In genomic region chr3:65601291-65602050, GRCm38 (mm10) we compare ENCODE assay signal across 20 mouse cellular contexts.
DNase-seq lines count a peak whose midpoint lies in the region; ATAC-seq and TF ChIP-seq lines count a peak whose summit lies in the region.
"Had no signal": no experiment of that assay in that cellular context is flagged by ENCODE, and none has a peak within 500 bp of the region (broad histone marks: within the 10 kb centered on the region; RNA-seq: fewer than 3 reads in every experiment).

No protein-coding gene starts in this region.

- H3K9me3 ChIP-seq in liver, postnatal 0 days (ENCODE audit: low read length): no peaks in the 10 kb centered on the region
- no peaks in the 10 kb centered on the region for H3K9me3 ChIP-seq in liver, embryonic 11.5 days (ENCODE audit: control insufficient read depth, low read length)
- H3K9me3 ChIP-seq in embryonic facial prominence, embryonic 13.5 days: no peaks in the 10 kb centered on the region
- H3K9me3 ChIP-seq in intestine, embryonic 16.5 days (ENCODE audit: control insufficient read depth, low read length): no peaks in the 10 kb centered on the region
- H3K9me3 ChIP-seq in midbrain, embryonic 14.5 days (ENCODE audit: control insufficient read depth, low read length): no peaks in the 10 kb centered on the region
- H3K9me3 ChIP-seq: hindbrain, embryonic 12.5 days; limb, embryonic 12.5 days; midbrain, embryonic 13.5 days; neural tube, embryonic 13.5 days had no signal

- TF ChIP-seq CTCF in liver, postnatal 0 days (IDR thresholded peaks at IDR 0.05; ENCODE audit: low read depth): no peak

- no peak overlapping the region for H3K4me2 ChIP-seq in liver, postnatal 0 days (ENCODE audit: low read depth, low read length)
- H3K4me2 ChIP-seq in liver, embryonic 11.5 days: no peak overlapping the region
- no peak overlapping the region for H3K4me2 ChIP-seq in embryonic facial prominence, embryonic 13.5 days
- no peak overlapping the region for H3K4me2 ChIP-seq in intestine, embryonic 16.5 days (ENCODE audit: low read depth, low read length)
- no peak overlapping the region for H3K4me2 ChIP-seq in midbrain, embryonic 14.5 days (ENCODE audit: low read length)
- H3K4me2 ChIP-seq: hindbrain, embryonic 12.5 days; limb, embryonic 12.5 days; midbrain, embryonic 13.5 days; neural tube, embryonic 13.5 days had no signal

- DNase-seq in liver, postnatal 0 days: peak; percentile 47
- no peak for DNase-seq in liver, embryonic 11.5 days (ENCODE audit: low spot score)
- DNase-seq in midbrain, embryonic 14.5 days: no peak
- DNase-seq: adrenal gland, postnatal 14 days; cerebellum, postnatal 14 days; embryo, embryonic 11 days; gastrocnemius, postnatal 36 days; lung, adult 2 months; right cerebral cortex, adult 18-20 months; thymus, adult 2 months had no signal

- no peak overlapping the region for H3K9ac ChIP-seq in liver, postnatal 0 days (replicated peaks)
- no peak overlapping the region for H3K9ac ChIP-seq in liver, embryonic 11.5 days (ENCODE audit: low read depth, low read length)
- H3K9ac ChIP-seq in embryonic facial prominence, embryonic 13.5 days: no peak overlapping the region
- H3K9ac ChIP-seq in intestine, embryonic 16.5 days (ENCODE audit: low read depth, low read length): no peak overlapping the region
- no peak overlapping the region for H3K9ac ChIP-seq in midbrain, embryonic 14.5 days (replicated peaks; ENCODE audit: low read length)
- H3K9ac ChIP-seq: hindbrain, embryonic 12.5 days; limb, embryonic 12.5 days; midbrain, embryonic 13.5 days; neural tube, embryonic 13.5 days had no signal

- no peak overlapping the region for H3K27ac ChIP-seq in liver, postnatal 0 days (ENCODE audit: low read depth)
- no peak overlapping the region for H3K27ac ChIP-seq in liver, embryonic 11.5 days (ENCODE audit: low read depth, low read length)
- peak overlapping the region; percentile 44; the same call in 1 of the 2 replicates for H3K27ac ChIP-seq in embryonic facial prominence, embryonic 13.5 days
- peak overlapping the region; percentile 61 for H3K27ac ChIP-seq in intestine, embryonic 16.5 days (ENCODE audit: low read length)
- no peak overlapping the region for H3K27ac ChIP-seq in midbrain, embryonic 14.5 days (replicated peaks; ENCODE audit: low read depth, low read length)
- H3K27ac ChIP-seq: hindbrain, embryonic 12.5 days; limb, embryonic 12.5 days; midbrain, embryonic 13.5 days; neural tube, embryonic 13.5 days had no signal

- no peak for TF ChIP-seq EP300 in liver, postnatal 0 days (IDR thresholded peaks at IDR 0.05; ENCODE audit: low read depth)

- no peaks in the 10 kb centered on the region for H3K36me3 ChIP-seq in liver, postnatal 0 days (replicated peaks; ENCODE audit: insufficient read depth, low read length)
- H3K36me3 ChIP-seq in liver, embryonic 11.5 days (ENCODE audit: control insufficient read depth, insufficient read depth, low read length): no peaks in the 10 kb centered on the region
- H3K36me3 ChIP-seq in embryonic facial prominence, embryonic 13.5 days: no peaks in the 10 kb centered on the region
- H3K36me3 ChIP-seq in intestine, embryonic 16.5 days (ENCODE audit: control insufficient read depth, insufficient read depth, low read length): no peaks in the 10 kb centered on the region
- no peaks in the 10 kb centered on the region for H3K36me3 ChIP-seq in midbrain, embryonic 14.5 days (ENCODE audit: control insufficient read depth, insufficient read depth, low read length)
- H3K36me3 ChIP-seq: hindbrain, embryonic 12.5 days; limb, embryonic 12.5 days; midbrain, embryonic 13.5 days; neural tube, embryonic 13.5 days had no signal

- H3K27me3 ChIP-seq in liver, postnatal 0 days (ENCODE audit: insufficient read depth, low read length): no peaks in the 10 kb centered on the region
- H3K27me3 ChIP-seq in liver, embryonic 11.5 days (replicated peaks; ENCODE audit: control insufficient read depth, insufficient read depth, low read length): no peaks in the 10 kb centered on the region
- no peaks in the 10 kb centered on the region for H3K27me3 ChIP-seq in embryonic facial prominence, embryonic 13.5 days
- H3K27me3 ChIP-seq in intestine, embryonic 16.5 days (replicated peaks; ENCODE audit: control insufficient read depth, insufficient read depth, low read length): no peaks in the 10 kb centered on the region
- no peaks in the 10 kb centered on the region for H3K27me3 ChIP-seq in midbrain, embryonic 14.5 days (ENCODE audit: control insufficient read depth, insufficient read depth, low read length)
- H3K27me3 ChIP-seq: hindbrain, embryonic 12.5 days; limb, embryonic 12.5 days; midbrain, embryonic 13.5 days; neural tube, embryonic 13.5 days had no signal

- 59% methylated on average over 8 of the region's 8 CpGs for WGBS in liver, postnatal 0 days (ENCODE audit: insufficient replicate concordance)
- WGBS in liver, embryonic 11.5 days: 76% methylated on average over 8 of the region's 8 CpGs
- 57% methylated on average over 8 of the region's 8 CpGs for WGBS in embryonic facial prominence, embryonic 13.5 days
- 38% methylated on average over 8 of the region's 8 CpGs for WGBS in intestine, embryonic 16.5 days
- 87% methylated on average over 8 of the region's 8 CpGs for WGBS in midbrain, embryonic 14.5 days

- no peak overlapping the region for H3K4me3 ChIP-seq in liver, postnatal 0 days (ENCODE audit: low read depth, low read length)
- no peak overlapping the region for H3K4me3 ChIP-seq in liver, embryonic 11.5 days (ENCODE audit: low read depth, low read length)
- H3K4me3 ChIP-seq in embryonic facial prominence, embryonic 13.5 days: no peak overlapping the region
- H3K4me3 ChIP-seq in intestine, embryonic 16.5 days (ENCODE audit: low read length): no peak overlapping the region
- H3K4me3 ChIP-seq in midbrain, embryonic 14.5 days (replicated peaks; ENCODE audit: low read depth, low read length): no peak overlapping the region
- H3K4me3 ChIP-seq: hindbrain, embryonic 12.5 days; limb, embryonic 12.5 days; midbrain, embryonic 13.5 days; neural tube, embryonic 13.5 days had no signal

- peak; percentile 57 for ATAC-seq in liver, postnatal 0 days
- no peak for ATAC-seq in liver, embryonic 11.5 days (replicated peaks; ENCODE audit: low FRiP score)
- ATAC-seq in embryonic facial prominence, embryonic 13.5 days (ENCODE audit: insufficient number of reproducible peaks, insufficient read depth, low FRiP score, low TSS enrichment, low read depth): peak; percentile 64; the same call in 1 of the 2 replicates
- peak; percentile 77 for ATAC-seq in intestine, embryonic 16.5 days
- ATAC-seq in megakaryocyte, adult 5-6 weeks (ENCODE audit: poor library complexity, severe bottlenecking): no peak
- ATAC-seq in midbrain, embryonic 14.5 days (ENCODE audit: low FRiP score, low TSS enrichment): no peak
- no peak for ATAC-seq in megakaryocyte progenitor cell, adult 5-6 weeks (replicated peaks; ENCODE audit: poor library complexity)
- ATAC-seq: activated CD4-positive, CD25-positive, alpha-beta regulatory T cell, adult 4 months; forebrain, embryonic 14.5 days; midbrain, embryonic 13.5 days had no signal

- H3K4me1 ChIP-seq in liver, postnatal 0 days (ENCODE audit: insufficient read depth): no peaks in the 10 kb centered on the region
- H3K4me1 ChIP-seq in liver, embryonic 11.5 days (replicated peaks; ENCODE audit: control insufficient read depth, insufficient read depth, low read length): no peaks in the 10 kb centered on the region
- H3K4me1 ChIP-seq in embryonic facial prominence, embryonic 13.5 days: peaks cover 26% of the 10 kb centered on the region
- 0 out of 2 replicates have a peak, but pooled peaks cover 5% of the 10 kb centered on the region for H3K4me1 ChIP-seq in intestine, embryonic 16.5 days (ENCODE audit: control insufficient read depth, insufficient read depth, low read length)
- H3K4me1 ChIP-seq in midbrain, embryonic 14.5 days (ENCODE audit: control insufficient read depth, insufficient read depth, low read length): no peaks in the 10 kb centered on the region
- H3K4me1 ChIP-seq: midbrain, embryonic 13.5 days; neural tube, embryonic 13.5 days had no signal

Comparison
In these comparisons a context has a peak if more than half of its experiments do, and no peak if none do; other contexts are left out.
1. ATAC-seq: peak in liver, postnatal 0 days (single experiment), embryonic facial prominence, embryonic 13.5 days (single experiment) and intestine, embryonic 16.5 days (single experiment); none in liver, embryonic 11.5 days (single experiment), megakaryocyte, adult 5-6 weeks (single experiment), midbrain, embryonic 14.5 days (single experiment) and megakaryocyte progenitor cell, adult 5-6 weeks (single experiment).
2. H3K27ac ChIP-seq: peak in embryonic facial prominence, embryonic 13.5 days (single experiment) and intestine, embryonic 16.5 days (single experiment); none in liver, postnatal 0 days (single experiment), liver, embryonic 11.5 days (single experiment) and midbrain, embryonic 14.5 days (single experiment).